Mouse (Mus musculus): ENCODE measurements around the gene Mga. TPM values are rescaled to one million over a fixed set of nuclear protein-coding genes. Genes with fewer than 3 reads are reported as not detected.

Mga gene
- polyA plus RNA-seq, 1 experiment from 2014 or later: 14.9 TPM

DNA sequence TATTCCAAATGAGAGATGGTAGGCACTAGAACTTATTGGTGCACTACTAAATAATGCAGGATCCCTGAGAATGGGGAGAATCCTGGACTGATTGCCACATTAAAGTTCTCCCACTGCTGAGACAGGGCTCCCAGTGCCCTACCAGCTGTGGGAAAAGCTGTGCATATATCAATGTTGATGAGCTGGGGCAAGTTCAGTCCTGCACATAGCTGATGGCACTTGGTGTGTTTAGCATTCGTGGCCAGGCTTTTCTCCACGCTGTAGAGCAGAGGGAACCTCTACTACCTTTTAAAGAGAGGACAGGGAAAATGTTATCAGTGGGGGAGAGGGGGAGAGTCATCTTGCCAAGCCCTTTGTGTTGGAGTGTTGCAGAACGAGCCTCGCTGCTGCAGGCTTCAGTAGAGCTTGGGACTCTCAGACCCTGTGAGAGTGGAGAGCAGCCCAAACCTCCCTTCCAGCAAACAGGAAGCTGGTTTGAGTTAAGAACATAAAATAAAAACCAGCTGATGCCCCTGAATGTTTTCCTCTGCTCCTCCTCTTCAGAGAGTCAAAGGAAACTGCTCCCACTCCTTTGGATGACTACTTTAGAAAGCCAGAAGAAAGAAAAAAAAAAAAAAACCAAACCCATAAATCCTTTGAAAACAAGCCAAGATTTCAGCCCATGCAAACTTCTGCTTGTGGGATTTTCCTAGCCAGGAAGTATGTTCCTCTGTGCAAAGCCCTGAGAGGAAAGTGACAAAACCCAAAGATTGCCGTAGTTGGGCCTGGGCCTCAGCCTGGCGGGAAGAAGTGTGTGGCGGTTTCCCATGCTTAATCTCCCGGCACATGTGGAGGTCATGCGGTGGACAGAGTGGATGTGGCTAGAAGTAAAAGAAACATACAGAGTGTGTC lies 98.6 kb downstream of the Mga start:
- ATAC-seq: no peak
- H3K27me3 ChIP-seq (replicated peaks; ENCODE audit: control insufficient read depth, insufficient read depth, low read length): no peaks in the 10 kb centered on the region
- H3K4me3 ChIP-seq (ENCODE audit: low read length): no peak overlapping the region
- H3K4me1 ChIP-seq (ENCODE audit: control insufficient read depth, insufficient read depth, low read length): peaks cover 26% of the 10 kb centered on the region
- H3K4me2 ChIP-seq (ENCODE audit: low read depth, low read length): no peak overlapping the region
- H3K27ac ChIP-seq (ENCODE audit: low read length): peak overlapping the region; percentile 78
- no peaks in the 10 kb centered on the region for H3K9me3 ChIP-seq (ENCODE audit: control insufficient read depth, low read length)
- 0 out of 2 replicates have a peak, but pooled peaks cover 2% of the 10 kb centered on the region for H3K36me3 ChIP-seq (ENCODE audit: control insufficient read depth, insufficient read depth, low read length)
- WGBS: 50% methylated on average over 9 of the region's 9 CpGs
- H3K9ac ChIP-seq (ENCODE audit: low read depth, low read length): peak overlapping the region; percentile 20; the same call in 1 of the 2 replicates

DNA sequence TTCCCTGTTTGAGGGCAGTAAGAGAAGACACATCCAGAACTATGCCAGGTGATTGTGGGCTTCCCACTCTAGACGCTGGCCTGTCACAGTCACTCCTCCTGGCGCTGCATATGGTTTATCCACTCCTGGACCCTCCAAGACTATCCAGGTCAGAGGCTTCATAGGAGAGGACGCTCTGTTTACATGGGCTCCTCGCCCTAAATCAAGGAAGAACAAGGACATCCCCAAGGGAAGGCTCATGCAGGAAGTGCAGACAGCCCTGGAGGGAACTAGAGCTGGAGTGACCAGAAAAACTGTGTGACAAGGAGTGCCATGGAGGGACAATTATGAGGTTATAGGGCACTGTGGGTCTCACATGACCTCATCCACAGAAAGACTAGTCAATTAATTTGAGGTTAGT lies 100.3 kb downstream of the Mga start:
- 74% methylated on average over 4 of the region's 4 CpGs for WGBS
- no peaks in the 10 kb centered on the region for H3K9me3 ChIP-seq (ENCODE audit: control insufficient read depth, low read length)
- no peak for ATAC-seq
- peaks cover 19% of the 10 kb centered on the region for H3K4me1 ChIP-seq (ENCODE audit: control insufficient read depth, insufficient read depth, low read length)
- H3K9ac ChIP-seq (ENCODE audit: low read depth, low read length): no peak overlapping the region
- H3K27ac ChIP-seq (ENCODE audit: low read length): no peak overlapping the region
- 0 out of 2 replicates have a peak, but pooled peaks cover 1% of the 10 kb centered on the region for H3K36me3 ChIP-seq (ENCODE audit: control insufficient read depth, insufficient read depth, low read length)
- no peak overlapping the region for H3K4me3 ChIP-seq (ENCODE audit: low read length)
- H3K4me2 ChIP-seq (ENCODE audit: low read depth, low read length): no peak overlapping the region
- H3K27me3 ChIP-seq (replicated peaks; ENCODE audit: control insufficient read depth, insufficient read depth, low read length): no peaks in the 10 kb centered on the region

DNA sequence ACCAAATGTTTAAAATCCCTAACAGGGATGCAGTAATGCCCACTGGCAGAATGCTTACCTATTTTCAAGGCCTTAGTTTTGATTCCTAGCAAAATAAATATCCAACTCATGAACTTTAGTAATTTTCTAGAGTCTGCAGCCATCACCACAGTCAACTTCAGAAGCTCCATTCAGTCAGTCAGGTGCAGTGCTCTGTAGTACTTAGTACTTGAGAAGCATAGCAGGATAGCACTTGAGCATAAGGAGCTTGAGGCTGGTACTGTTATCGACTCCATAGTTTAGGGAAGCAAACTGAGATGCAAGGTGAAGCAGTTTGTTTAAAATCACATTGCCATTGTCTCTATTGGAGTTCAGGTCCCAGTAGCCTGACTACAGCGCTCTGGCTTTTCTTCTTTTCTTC lies 102.7 kb downstream of the Mga start:
- no peak overlapping the region for H3K4me2 ChIP-seq (ENCODE audit: low read depth, low read length)
- no peak for ATAC-seq
- no peak overlapping the region for H3K4me3 ChIP-seq (ENCODE audit: low read length)
- WGBS: 94% methylated on average over 2 of the region's 2 CpGs
- no peak overlapping the region for H3K27ac ChIP-seq (ENCODE audit: low read length)
- H3K9me3 ChIP-seq (ENCODE audit: control insufficient read depth, low read length): no peaks in the 10 kb centered on the region
- no peak overlapping the region for H3K9ac ChIP-seq (ENCODE audit: low read depth, low read length)
- peaks cover 18% of the 10 kb centered on the region for H3K4me1 ChIP-seq (ENCODE audit: control insufficient read depth, insufficient read depth, low read length)
- H3K27me3 ChIP-seq (replicated peaks; ENCODE audit: control insufficient read depth, insufficient read depth, low read length): no peaks in the 10 kb centered on the region
- no peaks in the 10 kb centered on the region for H3K36me3 ChIP-seq (ENCODE audit: control insufficient read depth, insufficient read depth, low read length)

DNA sequence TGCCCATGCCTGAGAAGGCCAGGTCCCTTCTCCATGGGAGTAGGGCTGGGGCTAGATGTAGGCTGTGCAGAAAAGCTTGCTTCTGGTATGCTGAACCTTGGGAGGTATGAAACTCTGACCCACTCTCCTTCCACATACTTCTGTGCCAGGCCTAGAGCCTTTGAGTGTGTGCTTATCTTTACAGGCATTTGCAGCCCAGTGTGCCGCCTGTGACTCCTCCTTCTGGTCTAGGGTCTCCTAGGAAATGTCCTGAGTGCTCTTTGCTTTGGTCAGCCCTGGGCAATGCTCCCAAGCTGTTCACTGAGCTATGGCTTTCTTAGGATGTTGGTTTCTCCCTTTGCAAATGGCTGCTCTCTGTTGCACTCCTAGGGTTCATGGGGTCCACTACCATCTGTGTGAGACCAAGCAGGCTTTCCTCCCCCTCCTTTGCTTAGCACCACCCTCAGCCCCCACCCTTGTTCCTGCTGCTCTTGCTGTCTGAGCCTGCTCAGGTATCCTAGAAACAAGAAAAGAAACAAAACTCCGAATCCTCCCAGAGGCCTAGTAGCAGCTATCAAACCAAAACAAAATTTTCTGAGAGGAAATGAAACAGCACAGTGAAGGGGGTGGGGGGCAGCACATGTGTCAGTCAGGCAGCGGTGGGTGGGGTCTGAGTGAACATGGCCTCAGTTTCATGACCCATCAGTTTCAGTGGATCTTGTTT lies 104.0 kb downstream of the Mga start:
- no peaks in the 10 kb centered on the region for H3K27me3 ChIP-seq (replicated peaks; ENCODE audit: control insufficient read depth, insufficient read depth, low read length)
- H3K27ac ChIP-seq (ENCODE audit: low read length): 0 out of 2 replicates have a peak overlapping the region, but pooled peaks have one; percentile 4
- no peak overlapping the region for H3K4me2 ChIP-seq (ENCODE audit: low read depth, low read length)
- no peaks in the 10 kb centered on the region for H3K36me3 ChIP-seq (ENCODE audit: control insufficient read depth, insufficient read depth, low read length)
- ATAC-seq: no peak
- 67% methylated on average over 3 of the region's 3 CpGs for WGBS
- no peak overlapping the region for H3K4me3 ChIP-seq (ENCODE audit: low read length)
- H3K4me1 ChIP-seq (ENCODE audit: control insufficient read depth, insufficient read depth, low read length): peaks cover 5% of the 10 kb centered on the region
- H3K9me3 ChIP-seq (ENCODE audit: control insufficient read depth, low read length): no peaks in the 10 kb centered on the region
- no peak overlapping the region for H3K9ac ChIP-seq (ENCODE audit: low read depth, low read length)

DNA sequence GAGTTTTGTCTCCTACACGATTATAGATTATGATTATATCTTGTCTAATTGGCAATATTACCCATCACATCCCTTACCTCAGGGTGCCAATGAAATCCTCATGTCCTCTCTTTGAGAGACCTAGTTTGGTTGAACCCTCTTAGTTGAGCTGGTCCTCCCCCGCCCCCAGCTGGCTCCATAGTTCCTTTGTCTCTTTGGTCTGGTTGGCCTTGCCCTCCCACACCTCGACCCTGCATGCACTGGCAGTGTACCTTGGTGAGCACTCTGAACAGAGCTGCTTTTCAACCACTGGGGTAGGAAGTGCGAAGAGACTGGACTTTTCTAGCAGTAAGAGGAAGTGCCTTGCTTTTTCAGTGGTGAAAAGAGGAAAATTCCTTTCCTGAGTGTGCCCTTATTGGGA lies 104.9 kb downstream of the Mga start:
- H3K4me3 ChIP-seq (ENCODE audit: low read length): no peak overlapping the region
- no peak for ATAC-seq

DNA sequence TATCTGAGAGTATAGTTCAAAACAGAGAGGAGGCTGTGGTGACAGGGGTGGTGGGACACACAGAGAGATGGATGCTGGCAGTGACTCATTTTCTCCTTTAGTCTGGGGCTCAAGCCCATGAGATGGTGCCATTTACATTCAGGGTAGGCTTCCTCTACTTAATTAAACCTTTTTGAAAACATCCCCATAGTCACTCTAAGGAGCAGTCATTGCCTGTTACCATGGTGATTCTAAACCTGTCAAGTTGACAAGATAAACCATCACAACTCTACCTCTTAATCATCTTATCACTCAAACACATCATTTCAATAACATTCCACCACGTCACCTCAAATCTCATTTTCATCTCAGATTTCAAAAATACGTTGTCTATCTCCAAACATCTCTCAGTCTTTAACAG lies 106.9 kb downstream of the Mga start:
- Histone ChIP-seq H3K9me3 (ENCODE audit: control insufficient read depth, low read length) (no peaks in the 10 kb centered on the region), H3K4me1 (ENCODE audit: control insufficient read depth, insufficient read depth, low read length) (no peaks in the 10 kb centered on the region; the same call in 1 of the 2 replicates), H3K4me2 (ENCODE audit: low read depth, low read length) (no peak overlapping the region), H3K36me3 (ENCODE audit: control insufficient read depth, insufficient read depth, low read length) (no peaks in the 10 kb centered on the region), H3K9ac (ENCODE audit: low read depth, low read length) (no peak overlapping the region), H3K4me3 (ENCODE audit: low read length) (no peak overlapping the region), H3K27ac (ENCODE audit: low read length) (no peak overlapping the region), H3K27me3 (replicated peaks; ENCODE audit: control insufficient read depth, insufficient read depth, low read length) (no peaks in the 10 kb centered on the region)
- ATAC-seq: no peak
- WGBS: 87% methylated on average over 2 of the region's 2 CpGs

More for the DNA sequence above, 104.9 kb downstream of the Mga start:
- no peak overlapping the region for H3K27ac ChIP-seq (ENCODE audit: low read length)
- peaks cover 4% of the 10 kb centered on the region; the same call in 1 of the 2 replicates for H3K4me1 ChIP-seq (ENCODE audit: control insufficient read depth, insufficient read depth, low read length)
- no peaks in the 10 kb centered on the region for H3K36me3 ChIP-seq (ENCODE audit: control insufficient read depth, insufficient read depth, low read length)
- H3K27me3 ChIP-seq (replicated peaks; ENCODE audit: control insufficient read depth, insufficient read depth, low read length): no peaks in the 10 kb centered on the region
- no peaks in the 10 kb centered on the region for H3K9me3 ChIP-seq (ENCODE audit: control insufficient read depth, low read length)
- no peak overlapping the region for H3K4me2 ChIP-seq (ENCODE audit: low read depth, low read length)
- H3K9ac ChIP-seq (ENCODE audit: low read depth, low read length): no peak overlapping the region
- WGBS: 75% methylated on average over 4 of the region's 4 CpGs

DNA sequence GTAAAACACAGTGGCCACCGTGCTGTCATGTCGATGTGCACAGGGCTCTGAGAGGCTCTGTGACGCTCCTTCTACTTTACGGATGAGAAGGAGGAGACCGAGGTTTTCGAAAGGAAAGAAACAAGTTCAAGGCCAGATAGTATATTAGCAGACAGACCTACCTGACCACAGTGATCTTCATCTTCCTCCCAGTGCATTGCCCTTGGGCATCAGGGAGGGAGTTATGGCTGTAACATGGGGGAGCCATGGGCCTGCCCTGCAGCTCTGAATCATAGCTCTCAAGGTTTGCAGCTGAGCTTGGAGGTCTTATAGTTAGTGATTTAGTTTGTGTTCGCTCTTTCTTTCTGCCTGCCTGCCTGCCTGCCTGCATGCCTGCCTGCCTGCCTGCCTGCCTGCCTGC lies 109.7 kb downstream of the Mga start:
- Histone ChIP-seq H3K4me3 (ENCODE audit: low read length) (no peak overlapping the region), H3K27me3 (replicated peaks; ENCODE audit: control insufficient read depth, insufficient read depth, low read length) (no peaks in the 10 kb centered on the region), H3K27ac (ENCODE audit: low read length) (no peak overlapping the region), H3K9ac (ENCODE audit: low read depth, low read length) (no peak overlapping the region), H3K4me1 (ENCODE audit: control insufficient read depth, insufficient read depth, low read length) (no peaks in the 10 kb centered on the region), H3K36me3 (ENCODE audit: control insufficient read depth, insufficient read depth, low read length) (no peaks in the 10 kb centered on the region), H3K9me3 (ENCODE audit: control insufficient read depth, low read length) (no peaks in the 10 kb centered on the region), H3K4me2 (ENCODE audit: low read depth, low read length) (no peak overlapping the region)
- ATAC-seq: no peak
- 91% methylated on average over 7 of the region's 7 CpGs for WGBS

DNA sequence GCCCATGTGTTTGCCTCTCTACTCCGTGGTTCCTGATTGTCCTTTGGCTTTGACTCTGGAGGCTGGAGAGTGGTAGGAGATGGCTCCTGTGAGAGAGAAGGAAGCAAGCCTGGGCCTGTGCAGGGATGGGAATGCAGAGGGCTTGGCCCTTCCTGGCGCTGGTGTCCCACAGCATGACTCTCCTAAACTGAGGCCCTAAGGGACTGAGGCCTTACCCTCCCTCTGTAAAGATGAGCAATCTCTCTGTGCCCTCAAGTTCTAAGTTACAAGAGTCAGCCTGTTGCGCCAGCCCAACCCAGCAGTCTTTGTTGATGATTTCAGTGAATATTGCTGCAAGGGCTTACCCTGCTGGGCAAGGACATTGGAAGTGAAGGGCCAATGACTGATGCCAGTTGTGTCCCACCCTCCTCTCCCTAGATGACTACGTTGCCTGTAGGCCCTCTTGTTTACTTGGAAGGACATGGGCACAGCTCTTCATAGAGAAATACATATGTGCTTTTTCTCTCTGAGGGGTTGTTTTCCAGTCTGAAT lies 110.7 kb downstream of the Mga start:
- no peak overlapping the region for H3K27ac ChIP-seq (ENCODE audit: low read length)
- H3K4me3 ChIP-seq (ENCODE audit: low read length): no peak overlapping the region
- no peaks in the 10 kb centered on the region for H3K27me3 ChIP-seq (replicated peaks; ENCODE audit: control insufficient read depth, insufficient read depth, low read length)
- no peaks in the 10 kb centered on the region for H3K36me3 ChIP-seq (ENCODE audit: control insufficient read depth, insufficient read depth, low read length)
- no peak overlapping the region for H3K4me2 ChIP-seq (ENCODE audit: low read depth, low read length)
- no peaks in the 10 kb centered on the region for H3K4me1 ChIP-seq (ENCODE audit: control insufficient read depth, insufficient read depth, low read length)
- 80% methylated on average over 4 of the region's 4 CpGs for WGBS
- no peaks in the 10 kb centered on the region for H3K9me3 ChIP-seq (ENCODE audit: control insufficient read depth, low read length)
- no peak for ATAC-seq
- no peak overlapping the region for H3K9ac ChIP-seq (ENCODE audit: low read depth, low read length)

DNA sequence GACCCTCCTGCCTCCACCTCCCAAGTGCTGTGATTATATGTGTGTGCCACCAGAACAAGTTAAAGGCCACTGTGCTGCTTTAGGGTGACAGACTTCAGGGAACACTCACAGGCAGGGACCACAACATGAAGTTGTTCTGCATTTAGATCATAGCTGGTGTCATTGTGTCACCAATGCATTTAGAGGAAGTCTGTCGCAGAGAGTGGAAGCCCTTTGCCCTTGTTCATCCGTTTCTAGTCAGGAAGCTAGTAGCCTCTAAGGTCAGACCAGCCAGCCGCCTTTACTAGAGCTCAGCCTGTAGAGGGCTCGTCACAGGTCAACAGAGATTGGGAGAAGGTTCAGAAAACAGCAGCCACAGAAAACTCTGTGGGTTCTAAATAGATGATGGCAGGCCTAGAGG lies 111.6 kb downstream of the Mga start:
- Histone ChIP-seq H3K9me3 (ENCODE audit: control insufficient read depth, low read length) (no peaks in the 10 kb centered on the region), H3K36me3 (ENCODE audit: control insufficient read depth, insufficient read depth, low read length) (no peaks in the 10 kb centered on the region), H3K27me3 (replicated peaks; ENCODE audit: control insufficient read depth, insufficient read depth, low read length) (no peaks in the 10 kb centered on the region), H3K4me1 (ENCODE audit: control insufficient read depth, insufficient read depth, low read length) (no peaks in the 10 kb centered on the region), H3K9ac (ENCODE audit: low read depth, low read length) (no peak overlapping the region), H3K4me2 (ENCODE audit: low read depth, low read length) (no peak overlapping the region), H3K27ac (ENCODE audit: low read length) (no peak overlapping the region), H3K4me3 (ENCODE audit: low read length) (no peak overlapping the region)
- no peak for ATAC-seq
- 62% methylated on average over 4 of the region's 4 CpGs for WGBS
